Comparison of ENCODE assay signal across 21 mouse cellular contexts in the genomic region with DNA sequence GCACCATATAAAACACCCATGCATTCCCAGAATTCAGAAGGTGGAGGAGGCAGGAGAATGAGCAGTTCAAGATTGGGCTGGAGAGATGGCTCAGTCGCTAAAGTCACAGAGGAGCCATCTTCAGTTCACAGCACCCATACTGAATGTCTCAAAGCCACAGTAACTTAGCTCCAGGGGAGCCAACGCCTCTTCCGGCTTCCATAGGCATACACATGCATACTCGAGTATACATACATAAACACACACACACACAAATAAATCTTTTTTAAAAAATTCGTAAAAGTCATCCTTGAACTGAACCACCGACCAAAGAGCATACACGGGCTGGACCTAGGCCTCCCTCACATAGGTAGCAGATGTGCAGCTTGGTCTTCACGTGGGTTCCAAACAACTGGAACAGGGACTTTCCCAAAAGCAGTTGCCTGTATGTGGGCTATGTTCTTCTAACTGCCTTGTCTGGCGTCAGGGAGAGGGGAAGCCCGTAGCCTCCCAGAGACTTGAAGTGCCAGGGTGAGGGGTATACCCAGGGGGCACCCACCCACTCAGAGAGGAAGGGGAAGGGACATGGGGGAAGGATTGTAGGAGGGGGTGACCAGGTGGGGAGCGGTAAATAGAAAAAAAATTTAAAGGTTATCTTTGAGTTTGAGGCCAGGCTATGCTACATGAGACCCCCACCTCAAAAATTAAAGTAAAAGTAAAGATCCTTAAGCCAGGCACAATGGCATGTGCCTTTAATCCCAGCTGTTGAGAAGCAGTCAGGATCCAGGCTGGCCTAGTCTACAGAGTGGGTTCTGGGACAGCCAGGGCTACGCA. TPM values are rescaled to one million over a fixed set of nuclear protein-coding genes. Genes with fewer than 3 reads are reported as not detected.
DNase-seq lines count a peak whose midpoint lies in the region; ATAC-seq and TF ChIP-seq lines count a peak whose summit lies in the region.
"Had no signal": no experiment of that assay in that cellular context is flagged by ENCODE, and none has a peak within 500 bp of the region (broad histone marks: within the 10 kb centered on the region; RNA-seq: fewer than 3 reads in every experiment).

No protein-coding gene starts in this region.

- no peak for TF ChIP-seq POLR2A in heart, adult 2 months (IDR thresholded peaks at IDR 0.05; ENCODE audit: insufficient read depth, low read depth, low read length)

- H3K4me1 ChIP-seq in heart, adult 2 months (ENCODE audit: control insufficient read depth, insufficient read depth, low read length) = peaks cover 45% of the 10 kb centered on the region
- H3K4me1 ChIP-seq in hindbrain, embryonic 13.5 days (replicated peaks) = peaks cover 15% of the 10 kb centered on the region

- H3K36me3 ChIP-seq in heart, adult 2 months (ENCODE audit: control insufficient read depth, insufficient read depth, low read length) = peaks cover 63% of the 10 kb centered on the region
- H3K36me3 ChIP-seq in hindbrain, embryonic 13.5 days = peaks cover 5% of the 10 kb centered on the region; the same call in 1 of the 2 replicates

- H3K4me2 ChIP-seq in hindbrain, embryonic 13.5 days = no peak overlapping the region
- H3K4me2 ChIP-seq: embryonic facial prominence, embryonic 15.5 days; heart, embryonic 11.5 days; heart, embryonic 15.5 days had no signal

- no peak overlapping the region for H3K9ac ChIP-seq in heart, adult 2 months (ENCODE audit: low read depth, low read length)
- H3K9ac ChIP-seq in hindbrain, embryonic 13.5 days = no peak overlapping the region
- H3K9ac ChIP-seq: embryonic facial prominence, embryonic 15.5 days; heart, embryonic 15.5 days had no signal

- DNase-seq in heart, adult 2 months = no peak
- DNase-seq in heart, adult 8-10 months (ENCODE audit: low spot score) = no peak
- peak; percentile 36 for DNase-seq in A20 (ENCODE audit: low read depth, low spot score)
- DNase-seq in CD4-positive, CD25-positive, alpha-beta regulatory T cell, adult 2 months (ENCODE audit: low read depth, low spot score) = peak; percentile 58
- DNase-seq in induced T-regulatory cell, adult 2 months (ENCODE audit: low read depth) = peak; percentile 72
- no peak for DNase-seq in cerebellum, postnatal 36 days
- DNase-seq in left cerebral cortex, adult 8-10 months (ENCODE audit: low spot score in 2 of 2) = no peak
- DNase-seq: adrenal gland, adult 8-10 months; adrenal gland, postnatal 36 days; cerebellum, postnatal 10 days; embryo, embryonic 11 days; gastrocnemius, postnatal 25 days; kidney, adult 11 months had no signal

- H3K27ac ChIP-seq in heart, adult 2 months = peak overlapping the region; percentile 38
- no peak overlapping the region for H3K27ac ChIP-seq in hindbrain, embryonic 13.5 days
- H3K27ac ChIP-seq: embryonic facial prominence, embryonic 15.5 days; heart, embryonic 15.5 days; hindbrain, embryonic 10.5 days had no signal

- H3K9me3 ChIP-seq in hindbrain, embryonic 13.5 days = no peaks in the 10 kb centered on the region
- H3K9me3 ChIP-seq: embryonic facial prominence, embryonic 15.5 days; heart, embryonic 15.5 days; hindbrain, embryonic 10.5 days had no signal

- no peaks in the 10 kb centered on the region for H3K27me3 ChIP-seq in heart, adult 2 months (ENCODE audit: control insufficient read depth, insufficient read depth, low read length)
- H3K27me3 ChIP-seq in hindbrain, embryonic 13.5 days = no peaks in the 10 kb centered on the region
- H3K27me3 ChIP-seq: embryonic facial prominence, embryonic 15.5 days; heart, embryonic 15.5 days had no signal

- TF ChIP-seq EP300 in heart, adult 2 months (IDR thresholded peaks at IDR 0.05; ENCODE audit: insufficient read depth, low read depth, low read length) = no peak

- ATAC-seq in hindbrain, embryonic 13.5 days (ENCODE audit: low FRiP score) = no peak
- ATAC-seq: forebrain, embryonic 16.5 days; hindbrain, embryonic 16.5 days had no signal

- WGBS in heart, adult 2 months = 78% methylated on average over 12 of the region's 12 CpGs
- whole genome bisulfite sequencing in hindbrain, embryonic 13.5 days = 95% methylated on average over 12 of the region's 12 CpGs

- no peak overlapping the region for H3K4me3 ChIP-seq in heart, adult 2 months
- H3K4me3 ChIP-seq in hindbrain, embryonic 13.5 days = no peak overlapping the region
- H3K4me3 ChIP-seq: embryonic facial prominence, embryonic 15.5 days; erythroblast, embryonic 14.5 days; heart, embryonic 15.5 days; hindbrain, embryonic 10.5 days had no signal

- intact Hi-C loops in heart, adult 2 months (cut with DNase I) = no loop called here

- no peak for TF ChIP-seq CTCF in heart, adult 2 months (IDR thresholded peaks at IDR 0.05)

- peaks cover 2% of the 10 kb centered on the region; the same call in 1 of the 2 replicates for H3K79me2 ChIP-seq in heart, adult 2 months (replicated peaks; ENCODE audit: control insufficient read depth, insufficient read depth, low read length)

RNA-seq across cellular contexts. Expression of a gene that starts 24.6 kb away (rescaled TPM):
- total RNA-seq in heart, adult 2 months (2021) = 100 to 1,000 TPM; 126 to 148 TPM
- 60.6 and 123 TPM in 2 replicates for polyA plus RNA-seq in heart, adult 2 months (2012; rRNA removed)
- total RNA-seq in heart, adult 8-10 months (2022) = 100 to 1,000 TPM; 122 to 159 (median 140) TPM
- 10 to 100 TPM; 28.1 to 32.8 (median 31.7) TPM for total RNA-seq in left cerebral cortex, adult 8-10 months (2022)
- polyA plus RNA-seq in hindbrain, embryonic 13.5 days (2015; fragmentation: Nextera tagmentation; extraction: Ambion mirVana) = 10.2 and 10.6 TPM in 2 replicates

Comparison
In these comparisons a context has a peak if more than half of its experiments do, and no peak if none do; other contexts are left out.
1. DNase-seq: peak in A20 (single experiment), CD4-positive, CD25-positive, alpha-beta regulatory T cell, adult 2 months (single experiment) and induced T-regulatory cell, adult 2 months (single experiment); none in heart, adult 2 months (0 of 2), heart, adult 8-10 months (single experiment), cerebellum, postnatal 36 days (0 of 2) and left cerebral cortex, adult 8-10 months (0 of 2).